ENCODE assay signal across 31 mouse cellular contexts in genomic region chr2:67799981-67800380, GRCm38 (mm10).
"Had no signal": no experiment of that assay in that cellular context is flagged by ENCODE, and none has a peak within 500 bp of the region (broad histone marks: within the 10 kb centered on the region; RNA-seq: fewer than 3 reads in every experiment).

No protein-coding gene starts in this region.

- H3K36me3 ChIP-seq: limb, embryonic 10.5 days; limb, embryonic 12.5 days; limb, embryonic 13.5 days; limb, embryonic 15.5 days; liver, embryonic 12.5 days; liver, embryonic 13.5 days; liver, embryonic 15.5 days; lung, embryonic 15.5 days; midbrain, embryonic 10.5 days; midbrain, embryonic 12.5 days; midbrain, embryonic 13.5 days; midbrain, embryonic 15.5 days had no signal

- H3K27me3 ChIP-seq: limb, embryonic 12.5 days; limb, embryonic 13.5 days; limb, embryonic 15.5 days; liver, embryonic 12.5 days; liver, embryonic 13.5 days; liver, embryonic 15.5 days; lung, embryonic 15.5 days; megakaryocyte, embryonic 14.5 days; midbrain, embryonic 12.5 days; midbrain, embryonic 13.5 days; midbrain, embryonic 15.5 days had no signal

- H3K4me3 ChIP-seq: limb, embryonic 10.5 days; limb, embryonic 12.5 days; limb, embryonic 13.5 days; limb, embryonic 15.5 days; liver, embryonic 12.5 days; liver, embryonic 13.5 days; liver, embryonic 15.5 days; lung, embryonic 15.5 days; megakaryocyte, embryonic 14.5 days; midbrain, embryonic 10.5 days; midbrain, embryonic 12.5 days; midbrain, embryonic 13.5 days; midbrain, embryonic 15.5 days; myocyte had no signal

- ATAC-seq: liver, embryonic 12.5 days; liver, postnatal 0 days; lung, postnatal 0 days; midbrain, embryonic 13.5 days; midbrain, embryonic 15.5 days; midbrain, embryonic 16.5 days had no signal

- H3K4me2 ChIP-seq: limb, embryonic 12.5 days; limb, embryonic 13.5 days; limb, embryonic 15.5 days; liver, embryonic 11.5 days; liver, embryonic 12.5 days; liver, embryonic 13.5 days; liver, embryonic 15.5 days; lung, embryonic 14.5 days; lung, embryonic 15.5 days; midbrain, embryonic 11.5 days; midbrain, embryonic 12.5 days; midbrain, embryonic 13.5 days; midbrain, embryonic 15.5 days had no signal

- H3K9ac ChIP-seq: limb, embryonic 12.5 days; limb, embryonic 13.5 days; limb, embryonic 15.5 days; liver, embryonic 12.5 days; liver, embryonic 13.5 days; liver, embryonic 14.5 days; liver, embryonic 15.5 days; liver, postnatal 0 days; lung, embryonic 14.5 days; lung, embryonic 15.5 days; midbrain, embryonic 12.5 days; midbrain, embryonic 13.5 days; midbrain, embryonic 15.5 days had no signal

- H3K9me3 ChIP-seq: limb, embryonic 10.5 days; limb, embryonic 12.5 days; limb, embryonic 13.5 days; limb, embryonic 15.5 days; liver, embryonic 12.5 days; liver, embryonic 13.5 days; liver, embryonic 15.5 days; lung, embryonic 15.5 days; midbrain, embryonic 10.5 days; midbrain, embryonic 12.5 days; midbrain, embryonic 13.5 days; midbrain, embryonic 15.5 days had no signal

- DNase-seq: left cerebral cortex, postnatal 4 days; liver; liver, embryonic 13.5 days; liver, postnatal 0 days; lung, adult 18-20 months; lung, adult 2 months; lung, embryonic 14.5 days; lung, postnatal 10 days; lung, postnatal 14 days; lung, postnatal 36 days; lung, postnatal 4 days; midbrain, embryonic 14.5 days had no signal

- H3K4me1 ChIP-seq: limb, embryonic 10.5 days; limb, embryonic 12.5 days; limb, embryonic 13.5 days; limb, embryonic 15.5 days; liver, embryonic 12.5 days; liver, embryonic 13.5 days; liver, embryonic 15.5 days; lung, embryonic 15.5 days; megakaryocyte, embryonic 14.5 days; midbrain, embryonic 10.5 days; midbrain, embryonic 12.5 days; midbrain, embryonic 13.5 days; midbrain, embryonic 15.5 days had no signal

- H3K27ac ChIP-seq: limb, embryonic 10.5 days; limb, embryonic 12.5 days; limb, embryonic 13.5 days; limb, embryonic 15.5 days; liver, embryonic 12.5 days; liver, embryonic 13.5 days; liver, embryonic 14.5 days; liver, embryonic 15.5 days; lung, embryonic 15.5 days; macrophage; midbrain, embryonic 10.5 days; midbrain, embryonic 12.5 days; midbrain, embryonic 13.5 days; midbrain, embryonic 15.5 days had no signal
